Mouse (Mus musculus) E14TG2a.4 (cell line): ENCODE measurements around the gene Xbp1.

Experiments
- CTCF ChIP-seq: conservative IDR thresholded peaks from 2 replicates; pipeline ENCODE4 v1.5.1; 2014; ENCODE audit warnings: low read length
- NANOG ChIP-seq: IDR thresholded peaks from 2 replicates; pipeline ENCODE4 v1.6.1; 2014; ENCODE audit warnings: borderline replicate concordance, low read length, mixed read lengths
- POU5F1 ChIP-seq: IDR thresholded peaks from 2 replicates; pipeline ENCODE4 v1.6.1; 2014; ENCODE audit warnings: low read length, borderline replicate concordance

DNA sequence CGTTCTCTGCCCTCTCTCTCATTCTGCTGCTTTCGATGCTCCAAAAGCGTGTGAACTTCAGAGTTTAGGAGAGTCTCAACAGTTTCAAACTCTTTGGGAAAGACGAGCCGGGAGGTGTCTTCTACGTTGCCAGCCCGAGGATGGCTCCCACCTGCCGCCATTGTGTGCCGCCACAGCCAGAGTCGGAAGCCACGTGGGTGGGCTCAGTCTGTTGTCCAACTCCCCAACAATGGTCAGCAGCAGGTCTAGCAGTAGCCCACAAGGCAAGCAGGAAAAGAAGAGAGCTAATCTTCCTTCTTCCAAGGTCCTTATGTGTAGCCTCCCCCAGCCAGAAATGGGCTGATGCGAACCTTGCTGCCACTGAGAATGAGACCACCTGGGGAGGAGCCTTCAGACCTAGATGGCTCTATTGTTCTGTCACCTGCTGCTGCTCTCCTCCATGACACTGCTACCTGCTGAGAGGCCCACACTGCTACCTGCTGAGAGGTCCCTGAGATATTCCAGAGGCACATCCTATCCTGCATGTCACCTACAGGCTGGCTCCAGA lies 25.1 kb upstream of the Xbp1 start:
- TF ChIP-seq CTCF (no peak), POU5F1 (no peak), NANOG (peak; percentile 58)
